Mouse (Mus musculus): ENCODE data around the gene Il27ra. TPM values are rescaled to one million over a fixed set of nuclear protein-coding genes. Genes with fewer than 3 reads are reported as not detected.
"Not testable (repeated sequence)": the region's sequence is repeated elsewhere in the genome, so short reads cannot be mapped to it uniquely, and the experiment has no call there.

Il27ra gene
- polyA plus RNA-seq, 1 experiment from 2014 or later: 1.2 TPM

- 26% methylated on average over 12 of the region's 12 CpGs for WGBS
- Histone ChIP-seq H3K9ac (ENCODE audit: low read depth, low read length) (peak overlapping the region; percentile 85), H3K4me2 (ENCODE audit: low read depth, low read length) (peak overlapping the region; percentile 81), H3K4me3 (ENCODE audit: low read length) (peak overlapping the region; percentile 79), H3K27me3 (replicated peaks; ENCODE audit: control insufficient read depth, insufficient read depth, low read length) (no peaks in the 10 kb centered on the region), H3K36me3 (ENCODE audit: control insufficient read depth, insufficient read depth, low read length) (peaks cover 4% of the 10 kb centered on the region; the same call in 1 of the 2 replicates), H3K9me3 (ENCODE audit: control insufficient read depth, low read length) (no peaks in the 10 kb centered on the region), H3K4me1 (ENCODE audit: control insufficient read depth, insufficient read depth, low read length) (peaks cover 15% of the 10 kb centered on the region), H3K27ac (ENCODE audit: low read length) (peak overlapping the region; percentile 98; the same call in 1 of the 2 replicates)
- 0 out of 2 replicates have a peak, but pooled peaks have one; percentile 0 for ATAC-seq
Observed at GRCm38 (mm10) chr8:83995973-83996372, 46.4 kb downstream of the Il27ra start.

GRCm38 (mm10) chr8:83994030-83994429, 48.4 kb downstream of the Il27ra start:
- Histone ChIP-seq H3K9me3 (ENCODE audit: control insufficient read depth, low read length) (no peaks in the 10 kb centered on the region), H3K27me3 (replicated peaks; ENCODE audit: control insufficient read depth, insufficient read depth, low read length) (no peaks in the 10 kb centered on the region), H3K4me1 (ENCODE audit: control insufficient read depth, insufficient read depth, low read length) (peaks cover 7% of the 10 kb centered on the region), H3K4me2 (ENCODE audit: low read depth, low read length) (no peak overlapping the region), H3K27ac (ENCODE audit: low read length) (no peak overlapping the region), H3K36me3 (ENCODE audit: control insufficient read depth, insufficient read depth, low read length) (peaks cover 9% of the 10 kb centered on the region; the same call in 1 of the 2 replicates), H3K9ac (ENCODE audit: low read depth, low read length) (no peak overlapping the region), H3K4me3 (ENCODE audit: low read length) (no peak overlapping the region)
- WGBS: 86% methylated on average over 3 of the region's 3 CpGs
- no peak for ATAC-seq

- Histone ChIP-seq H3K27ac (ENCODE audit: low read length) (no peak overlapping the region), H3K4me1 (ENCODE audit: control insufficient read depth, insufficient read depth, low read length) (peaks cover 4% of the 10 kb centered on the region), H3K27me3 (replicated peaks; ENCODE audit: control insufficient read depth, insufficient read depth, low read length) (no peaks in the 10 kb centered on the region), H3K36me3 (ENCODE audit: control insufficient read depth, insufficient read depth, low read length) (peaks cover 9% of the 10 kb centered on the region; the same call in 1 of the 2 replicates), H3K4me3 (ENCODE audit: low read length) (no peak overlapping the region), H3K4me2 (ENCODE audit: low read depth, low read length) (no peak overlapping the region), H3K9me3 (ENCODE audit: control insufficient read depth, low read length) (no peaks in the 10 kb centered on the region), H3K9ac (ENCODE audit: low read depth, low read length) (no peak overlapping the region)
- whole genome bisulfite sequencing: 84% methylated on average over 2 of the region's 2 CpGs
- ATAC-seq: no peak
Observed at GRCm38 (mm10) chr8:83992488-83992887, 49.9 kb downstream of the Il27ra start.

GRCm38 (mm10) chr8:83990170-83990569, 52.2 kb downstream of the Il27ra start:
- no peak overlapping the region for H3K4me2 ChIP-seq (ENCODE audit: low read depth, low read length)
- no peaks in the 10 kb centered on the region for H3K9me3 ChIP-seq (ENCODE audit: control insufficient read depth, low read length)
- no peak for ATAC-seq
- H3K27me3 ChIP-seq (replicated peaks; ENCODE audit: control insufficient read depth, insufficient read depth, low read length): no peaks in the 10 kb centered on the region
- no peak overlapping the region for H3K4me3 ChIP-seq (ENCODE audit: low read length)
- no peak overlapping the region for H3K27ac ChIP-seq (ENCODE audit: low read length)
- no peak overlapping the region for H3K9ac ChIP-seq (ENCODE audit: low read depth, low read length)
- WGBS: 96% methylated on average over 14 of the region's 14 CpGs
- H3K4me1 ChIP-seq (ENCODE audit: control insufficient read depth, insufficient read depth, low read length): no peaks in the 10 kb centered on the region
- peaks cover 20% of the 10 kb centered on the region for H3K36me3 ChIP-seq (ENCODE audit: control insufficient read depth, insufficient read depth, low read length)

- no peaks in the 10 kb centered on the region for H3K27me3 ChIP-seq (replicated peaks; ENCODE audit: control insufficient read depth, insufficient read depth, low read length)
- no peak overlapping the region for H3K4me2 ChIP-seq (ENCODE audit: low read depth, low read length)
- H3K27ac ChIP-seq (ENCODE audit: low read length): no peak overlapping the region
- H3K9me3 ChIP-seq (ENCODE audit: control insufficient read depth, low read length): no peaks in the 10 kb centered on the region
- no peaks in the 10 kb centered on the region for H3K4me1 ChIP-seq (ENCODE audit: control insufficient read depth, insufficient read depth, low read length)
- peaks cover 20% of the 10 kb centered on the region for H3K36me3 ChIP-seq (ENCODE audit: control insufficient read depth, insufficient read depth, low read length)
- no peak for ATAC-seq
- H3K9ac ChIP-seq (ENCODE audit: low read depth, low read length): no peak overlapping the region
- 88% methylated on average over 7 of the region's 7 CpGs for WGBS
- no peak overlapping the region for H3K4me3 ChIP-seq (ENCODE audit: low read length)
Observed at GRCm38 (mm10) chr8:83989243-83989642, 53.1 kb downstream of the Il27ra start.

- H3K36me3 ChIP-seq (ENCODE audit: control insufficient read depth, insufficient read depth, low read length): peaks cover 25% of the 10 kb centered on the region; the same call in 1 of the 2 replicates
- not testable (repeated sequence) for H3K9ac ChIP-seq (ENCODE audit: low read depth, low read length); H3K4me3 ChIP-seq (ENCODE audit: low read length); H3K4me1 ChIP-seq (ENCODE audit: control insufficient read depth, insufficient read depth, low read length); H3K27ac ChIP-seq (ENCODE audit: low read length); H3K9me3 ChIP-seq (ENCODE audit: control insufficient read depth, low read length); H3K4me2 ChIP-seq (ENCODE audit: low read depth, low read length); ATAC-seq; H3K27me3 ChIP-seq (replicated peaks; ENCODE audit: control insufficient read depth, insufficient read depth, low read length)
- WGBS: 96% methylated on average over 2 of the region's 2 CpGs
Observed at GRCm38 (mm10) chr8:83983222-83983621, 59.2 kb downstream of the Il27ra start.

- Histone ChIP-seq H3K27me3 (replicated peaks; ENCODE audit: control insufficient read depth, insufficient read depth, low read length) (no peaks in the 10 kb centered on the region), H3K9me3 (ENCODE audit: control insufficient read depth, low read length) (no peaks in the 10 kb centered on the region), H3K9ac (ENCODE audit: low read depth, low read length) (no peak overlapping the region), H3K4me2 (ENCODE audit: low read depth, low read length) (no peak overlapping the region), H3K27ac (ENCODE audit: low read length) (no peak overlapping the region), H3K4me1 (ENCODE audit: control insufficient read depth, insufficient read depth, low read length) (peaks cover 4% of the 10 kb centered on the region), H3K36me3 (ENCODE audit: control insufficient read depth, insufficient read depth, low read length) (peaks cover 25% of the 10 kb centered on the region; the same call in 1 of the 2 replicates), H3K4me3 (ENCODE audit: low read length) (no peak overlapping the region)
- WGBS: 82% methylated on average over 4 of the region's 4 CpGs
- ATAC-seq: no peak
Observed at GRCm38 (mm10) chr8:83982449-83982848, 59.9 kb downstream of the Il27ra start.

GRCm38 (mm10) chr8:83981533-83981932, 60.9 kb downstream of the Il27ra start:
- Histone ChIP-seq H3K4me1 (ENCODE audit: control insufficient read depth, insufficient read depth, low read length) (peaks cover 12% of the 10 kb centered on the region), H3K9ac (ENCODE audit: low read depth, low read length) (no peak overlapping the region), H3K27me3 (replicated peaks; ENCODE audit: control insufficient read depth, insufficient read depth, low read length) (no peaks in the 10 kb centered on the region), H3K4me3 (ENCODE audit: low read length) (no peak overlapping the region), H3K9me3 (ENCODE audit: control insufficient read depth, low read length) (no peaks in the 10 kb centered on the region), H3K36me3 (ENCODE audit: control insufficient read depth, insufficient read depth, low read length) (peaks cover 19% of the 10 kb centered on the region; the same call in 1 of the 2 replicates), H3K4me2 (ENCODE audit: low read depth, low read length) (no peak overlapping the region), H3K27ac (ENCODE audit: low read length) (no peak overlapping the region)
- ATAC-seq: no peak
- WGBS: 97% methylated on average over 7 of the region's 7 CpGs

- 80% methylated on average over 8 of the region's 8 CpGs for WGBS
- H3K9ac ChIP-seq (ENCODE audit: low read depth, low read length): no peak overlapping the region
- peaks cover 12% of the 10 kb centered on the region for H3K4me1 ChIP-seq (ENCODE audit: control insufficient read depth, insufficient read depth, low read length)
- no peak for ATAC-seq
- H3K36me3 ChIP-seq (ENCODE audit: control insufficient read depth, insufficient read depth, low read length): peaks cover 14% of the 10 kb centered on the region; the same call in 1 of the 2 replicates
- H3K4me2 ChIP-seq (ENCODE audit: low read depth, low read length): no peak overlapping the region
- no peak overlapping the region for H3K27ac ChIP-seq (ENCODE audit: low read length)
- H3K9me3 ChIP-seq (ENCODE audit: control insufficient read depth, low read length): no peaks in the 10 kb centered on the region
- no peak overlapping the region for H3K4me3 ChIP-seq (ENCODE audit: low read length)
- no peaks in the 10 kb centered on the region for H3K27me3 ChIP-seq (replicated peaks; ENCODE audit: control insufficient read depth, insufficient read depth, low read length)
Observed at GRCm38 (mm10) chr8:83980845-83981244, 61.5 kb downstream of the Il27ra start.
